Mouse (Mus musculus) forebrain, embryonic 10.5 days (tissue): ENCODE data around the gene Med25. TPM values are rescaled to one million over a fixed set of nuclear protein-coding genes. Genes with fewer than 3 reads are reported as not detected.

Experiments
- DNase-seq: peaks from one replicate; pipeline ENCODE4 v3.0.0-alpha.2; 2017; ENCODE audit warnings: low spot score; ENCODE audit errors: extremely low spot score
- H3K27ac ChIP-seq: fragments of 300-500 bp; sonication (generic); 2 replicates; pipeline ENCODE4 v1.5.1; 2016; ENCODE audit warnings: mild to moderate bottlenecking
- H3K27me3 ChIP-seq: fragments of 300-500 bp; sonication (generic); 2 replicates; pipeline ENCODE4 v1.6.1; 2016; ENCODE audit warnings: mild to moderate bottlenecking; ENCODE audit not compliant: poor library complexity, severe bottlenecking
- H3K36me3 ChIP-seq: fragments of 300-500 bp; sonication (generic); replicated peaks from 2 replicates; pipeline ENCODE4 v1.6.1; 2016; ENCODE audit warnings: mild to moderate bottlenecking, moderate library complexity
- H3K4me1 ChIP-seq: fragments of 300-500 bp; sonication (generic); 2 replicates; pipeline ENCODE4 v1.6.1; 2016
- H3K4me3 ChIP-seq: fragments of 300-500 bp; sonication (generic); 2 replicates; pipeline ENCODE4 v1.5.1; 2016; ENCODE audit warnings: mild to moderate bottlenecking, moderate library complexity
- H3K9me3 ChIP-seq: fragments of 300-500 bp; sonication (generic); 2 replicates; pipeline ENCODE4 v1.6.1; 2016; ENCODE audit warnings: mild to moderate bottlenecking, moderate library complexity
- WGBS: fragments of 180-500 bp; shearing (Covaris S2); methylation state at CpG from one replicate; pipeline ENCODE4 v1.1.7; 2016; 5-methylcytosine and 5-hydroxymethylcytosine counted together
- polyA plus RNA-seq: library from polyadenylated mRNA; unstranded; fragments of >200 nt; fragmentation: Nextera tagmentation; extraction: Ambion mirVana; gene quantifications from 2 replicates; pipeline ENCODE4 v1.2.1, GENCODE M21; 2016

Gene Med25
- polyA plus RNA-seq = 175 and 185 TPM in 2 replicates

- peaks cover 38% of the 10 kb centered on the region for H3K36me3 ChIP-seq
- H3K4me3 ChIP-seq = peak within 1 kb of the TSS; percentile 94
- no peaks in the 10 kb centered on the region for H3K27me3 ChIP-seq
- peaks cover 57% of the 10 kb centered on the region for H3K4me1 ChIP-seq
- DNase-seq = peak; percentile 97
- no peaks in the 10 kb centered on the region for H3K9me3 ChIP-seq
- peak within 1 kb of the TSS; percentile 98 for H3K27ac ChIP-seq
- under 1% methylated on average over 56 of the region's 56 CpGs for WGBS
These were observed at the start of gene Med25 for GRCm38 (mm10) chr7:44892276-44892921. Gene Med25, minus strand, starts transcription at chr7:44892712.

- WGBS = 92% methylated on average over 4 of the region's 4 CpGs
- H3K27me3 ChIP-seq = no peaks in the 10 kb centered on the region
- DNase-seq = no peak
These were observed 46.2 kb upstream of the Med25 start for GRCm38 (mm10) chr7:44938680-44939079.

GRCm38 (mm10) chr7:44929204-44930151 is 37.0 kb upstream of the Med25 start, which contains the start of gene Ap2a1:
Gene Ap2a1, minus strand, starts transcription at chr7:44929496.
- no peaks in the 10 kb centered on the region for H3K9me3 ChIP-seq
- H3K27me3 ChIP-seq = no peaks in the 10 kb centered on the region
- peak within 1 kb of the TSS; percentile 95 for H3K4me3 ChIP-seq
- peaks cover 24% of the 10 kb centered on the region for H3K36me3 ChIP-seq
- H3K4me1 ChIP-seq = peaks cover 29% of the 10 kb centered on the region
- DNase-seq = peak; percentile 100
- peak within 1 kb of the TSS; percentile 89 for H3K27ac ChIP-seq
- WGBS = under 1% methylated on average over 84 of the region's 84 CpGs

More at GRCm38 (mm10) chr7:44938680-44939079, 46.2 kb upstream of the Med25 start:
- H3K27ac ChIP-seq = no peak overlapping the region
- H3K4me1 ChIP-seq = no peaks in the 10 kb centered on the region
- peaks cover 8% of the 10 kb centered on the region; the same call in 1 of the 2 replicates for H3K9me3 ChIP-seq
- no peaks in the 10 kb centered on the region for H3K36me3 ChIP-seq
- no peak overlapping the region for H3K4me3 ChIP-seq

- Histone ChIP-seq H3K27ac (peak overlapping the region; percentile 89), H3K36me3 (peaks cover 33% of the 10 kb centered on the region), H3K4me3 (peak overlapping the region; percentile 95), H3K9me3 (no peaks in the 10 kb centered on the region), H3K4me1 (peaks cover 29% of the 10 kb centered on the region), H3K27me3 (no peaks in the 10 kb centered on the region)
- no peak for DNase-seq
- WGBS = 6% methylated on average over 1 of the region's 1 CpGs
These were observed 36.1 kb upstream of the Med25 start for GRCm38 (mm10) chr7:44928570-44928969.

- no peaks in the 10 kb centered on the region for H3K9me3 ChIP-seq
- no peak overlapping the region for H3K4me3 ChIP-seq
- no peak overlapping the region for H3K27ac ChIP-seq
- peaks cover 61% of the 10 kb centered on the region for H3K36me3 ChIP-seq
- 82% methylated on average over 3 of the region's 3 CpGs for WGBS
- no peak for DNase-seq
- H3K27me3 ChIP-seq = no peaks in the 10 kb centered on the region
- peaks cover 26% of the 10 kb centered on the region for H3K4me1 ChIP-seq
These were observed 33.0 kb upstream of the Med25 start for GRCm38 (mm10) chr7:44925468-44925867.

- Histone ChIP-seq H3K27ac (no peak overlapping the region), H3K27me3 (no peaks in the 10 kb centered on the region), H3K36me3 (peaks cover 72% of the 10 kb centered on the region), H3K9me3 (no peaks in the 10 kb centered on the region), H3K4me3 (no peak overlapping the region), H3K4me1 (peaks cover 5% of the 10 kb centered on the region)
- no peak for DNase-seq
These were observed 30.0 kb upstream of the Med25 start for GRCm38 (mm10) chr7:44922530-44922929.

- 89% methylated on average over 5 of the region's 5 CpGs for WGBS
- H3K9me3 ChIP-seq = no peaks in the 10 kb centered on the region
- H3K27me3 ChIP-seq = no peaks in the 10 kb centered on the region
- peaks cover 70% of the 10 kb centered on the region for H3K36me3 ChIP-seq
- no peak for DNase-seq
- H3K4me1 ChIP-seq = no peaks in the 10 kb centered on the region; the same call in 1 of the 2 replicates
- H3K4me3 ChIP-seq = no peak overlapping the region
- no peak overlapping the region for H3K27ac ChIP-seq
These were observed 26.6 kb upstream of the Med25 start for GRCm38 (mm10) chr7:44919127-44919526.

- H3K4me1 ChIP-seq = no peaks in the 10 kb centered on the region; the same call in 1 of the 2 replicates
- H3K4me3 ChIP-seq = no peak overlapping the region
- no peaks in the 10 kb centered on the region for H3K9me3 ChIP-seq
- H3K36me3 ChIP-seq = peaks cover 70% of the 10 kb centered on the region
- DNase-seq = no peak
- H3K27ac ChIP-seq = no peak overlapping the region
- WGBS = 84% methylated on average over 3 of the region's 3 CpGs
- H3K27me3 ChIP-seq = no peaks in the 10 kb centered on the region
These were observed 25.7 kb upstream of the Med25 start for GRCm38 (mm10) chr7:44918219-44918618.

GRCm38 (mm10) chr7:44916881-44917280 is 24.4 kb upstream of the Med25 start:
- H3K4me3 ChIP-seq = no peak overlapping the region
- DNase-seq = no peak
- 92% methylated on average over 4 of the region's 4 CpGs for WGBS
- H3K9me3 ChIP-seq = no peaks in the 10 kb centered on the region
- H3K27me3 ChIP-seq = no peaks in the 10 kb centered on the region
- H3K27ac ChIP-seq = no peak overlapping the region
- H3K4me1 ChIP-seq = no peaks in the 10 kb centered on the region; the same call in 1 of the 2 replicates
- peaks cover 70% of the 10 kb centered on the region for H3K36me3 ChIP-seq

GRCm38 (mm10) chr7:44916191-44916590 is 23.7 kb upstream of the Med25 start:
- Histone ChIP-seq H3K4me3 (no peak overlapping the region), H3K27ac (no peak overlapping the region), H3K27me3 (no peaks in the 10 kb centered on the region), H3K36me3 (peaks cover 72% of the 10 kb centered on the region), H3K4me1 (no peaks in the 10 kb centered on the region; the same call in 1 of the 2 replicates), H3K9me3 (no peaks in the 10 kb centered on the region)
- no peak for DNase-seq
- whole genome bisulfite sequencing = 87% methylated on average over 6 of the region's 6 CpGs

GRCm38 (mm10) chr7:44915314-44915713 is 22.8 kb upstream of the Med25 start:
- no peak for DNase-seq
- no peaks in the 10 kb centered on the region for H3K9me3 ChIP-seq
- H3K36me3 ChIP-seq = peaks cover 76% of the 10 kb centered on the region
- H3K27ac ChIP-seq = no peak overlapping the region
- 94% methylated on average over 9 of the region's 9 CpGs for WGBS
- no peaks in the 10 kb centered on the region for H3K27me3 ChIP-seq
- no peaks in the 10 kb centered on the region; the same call in 1 of the 2 replicates for H3K4me1 ChIP-seq
- H3K4me3 ChIP-seq = no peak overlapping the region

- no peak for DNase-seq
- Histone ChIP-seq H3K9me3 (no peaks in the 10 kb centered on the region), H3K27ac (no peak overlapping the region), H3K36me3 (peaks cover 80% of the 10 kb centered on the region), H3K4me3 (no peak overlapping the region), H3K4me1 (no peaks in the 10 kb centered on the region; the same call in 1 of the 2 replicates), H3K27me3 (no peaks in the 10 kb centered on the region)
- 94% methylated on average over 2 of the region's 2 CpGs for WGBS
These were observed 21.9 kb upstream of the Med25 start for GRCm38 (mm10) chr7:44914396-44914795.
